Mouse (Mus musculus) bone marrow macrophage, adult 2 months (primary cell): ENCODE data around the gene Oxnad1. TPM values are rescaled to one million over a fixed set of nuclear protein-coding genes. Genes with fewer than 3 reads are reported as not detected.
"Not testable (repeated sequence)": the region's sequence is repeated elsewhere in the genome, so short reads cannot be mapped to it uniquely, and the experiment has no call there.

Experiments
- H3K27ac ChIP-seq: 2 replicates; pipeline ENCODE4 v1.5.1; 2012; ENCODE audit warnings: low read depth, low read length; ENCODE audit not compliant: insufficient read depth
- H3K4me1 ChIP-seq: 2 replicates; pipeline ENCODE4 v1.6.1; 2012; ENCODE audit warnings: low read length; ENCODE audit not compliant: control insufficient read depth, insufficient read depth
- H3K4me3 ChIP-seq: 2 replicates; pipeline ENCODE4 v1.5.1; 2012; ENCODE audit warnings: mild to moderate bottlenecking, low read length, moderate library complexity; ENCODE audit not compliant: insufficient read depth
- CTCF ChIP-seq: IDR thresholded peaks from 2 replicates; pipeline ENCODE4 v1.5.1; 2012; ENCODE audit warnings: low read depth, mild to moderate bottlenecking, low read length, moderate library complexity
- POLR2A ChIP-seq: IDR thresholded peaks from 2 replicates; pipeline ENCODE4 v1.6.1; 2012; ENCODE audit warnings: mild to moderate bottlenecking, low read depth, low read length, borderline replicate concordance
- polyA plus RNA-seq: library from polyadenylated mRNA; stranded (reverse); fragments of >200 nt; gene quantifications from 2 replicates; pipeline ENCODE4 v1.2.4, GENCODE M21; 2012; ENCODE audit not compliant: missing spikeins, insufficient read depth, insufficient read length

Gene Oxnad1
- polyA plus RNA-seq, 1 experiment: 12.9 TPM

- no peak for TF ChIP-seq POLR2A
- no peak for TF ChIP-seq CTCF
- Histone ChIP-seq H3K27ac (no peak overlapping the region), H3K4me3 (no peak overlapping the region), H3K4me1 (peaks cover 14% of the 10 kb centered on the region; the same call in 1 of the 2 replicates)
Measured at GRCm38 (mm10) chr14:32091124-32091523, 6.0 kb downstream of the Oxnad1 start.

DNA sequence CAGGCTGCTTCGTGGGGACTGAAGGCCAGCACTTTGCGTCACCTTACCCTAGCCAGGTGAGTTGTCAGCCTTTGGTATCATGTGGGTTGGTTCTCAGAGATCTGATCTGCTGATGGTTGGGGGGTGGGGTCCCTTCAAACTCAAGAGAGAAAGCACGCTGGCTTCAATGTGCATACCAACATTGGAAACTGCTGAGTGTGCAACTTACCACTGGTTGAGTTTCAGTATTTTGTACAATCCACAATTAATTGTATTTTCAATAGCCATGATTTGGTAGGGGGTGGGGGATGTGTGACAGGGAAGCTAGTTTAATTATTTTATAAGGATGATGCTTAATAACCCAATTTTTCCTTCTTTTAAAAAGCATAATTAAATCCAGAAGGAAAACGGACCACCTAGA, 6.5 kb downstream of the Oxnad1 start:
- H3K4me1 ChIP-seq: peaks cover 14% of the 10 kb centered on the region; the same call in 1 of the 2 replicates
- no peak overlapping the region for H3K4me3 ChIP-seq
- no peak for TF ChIP-seq POLR2A
- TF ChIP-seq CTCF: no peak
- H3K27ac ChIP-seq: no peak overlapping the region

DNA sequence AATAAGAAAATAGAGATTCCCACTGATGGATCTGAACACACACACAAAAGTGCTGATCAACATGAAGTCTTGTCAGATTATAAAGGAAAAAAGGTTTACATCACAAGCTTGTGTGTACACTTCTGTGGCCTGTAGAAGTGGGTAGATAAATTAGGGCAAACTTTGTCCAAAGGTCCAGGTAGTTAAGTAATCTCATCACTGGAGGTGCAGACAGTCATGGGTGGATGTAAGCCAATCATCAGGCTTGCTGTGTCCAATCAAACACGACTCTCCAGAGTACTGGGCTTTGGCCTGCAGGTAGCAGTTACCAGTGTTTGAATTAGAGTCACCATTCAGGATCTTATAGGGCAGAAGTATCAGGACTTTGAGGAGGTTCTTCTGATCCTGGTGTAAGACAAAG, 7.8 kb downstream of the Oxnad1 start:
- no peak for TF ChIP-seq POLR2A
- TF ChIP-seq CTCF: no peak
- no peak overlapping the region for H3K4me3 ChIP-seq
- H3K4me1 ChIP-seq: peaks cover 10% of the 10 kb centered on the region; the same call in 1 of the 2 replicates
- no peak overlapping the region for H3K27ac ChIP-seq

GRCm38 (mm10) chr14:32093500-32094117, 8.4 kb downstream of the Oxnad1 start:
- TF ChIP-seq CTCF: no peak
- no peak for TF ChIP-seq POLR2A
- H3K27ac ChIP-seq: no peak overlapping the region

DNA sequence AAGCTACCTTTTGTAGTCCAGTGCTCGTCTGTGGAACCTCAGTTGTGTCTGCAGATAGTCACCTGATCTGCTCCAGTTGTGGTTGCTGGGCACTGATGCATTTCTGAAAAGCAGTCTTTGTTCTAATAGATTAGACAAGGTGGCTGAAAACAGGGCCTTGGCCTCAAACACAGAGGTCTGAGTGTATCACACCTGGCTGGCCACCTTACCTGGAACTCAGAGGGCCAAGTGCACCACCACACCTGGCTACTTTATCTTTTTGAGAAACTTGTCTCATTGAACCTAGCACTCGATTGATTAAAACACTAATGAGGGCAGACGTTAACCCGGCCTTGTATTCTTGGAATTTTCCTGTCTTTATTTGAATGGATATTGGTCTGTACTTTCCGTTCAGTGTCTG, 10.5 kb downstream of the Oxnad1 start:
- H3K4me1 ChIP-seq: peaks cover 6% of the 10 kb centered on the region; the same call in 1 of the 2 replicates
- no peak overlapping the region for H3K4me3 ChIP-seq
- TF ChIP-seq POLR2A: no peak
- no peak for TF ChIP-seq CTCF
- no peak overlapping the region for H3K27ac ChIP-seq

More at GRCm38 (mm10) chr14:32093500-32094117, 8.4 kb downstream of the Oxnad1 start:
- Histone ChIP-seq H3K4me1 (peaks cover 10% of the 10 kb centered on the region; the same call in 1 of the 2 replicates), H3K4me3 (peak overlapping the region; percentile 3; the same call in 1 of the 2 replicates)

GRCm38 (mm10) chr14:32096740-32097139, 11.6 kb downstream of the Oxnad1 start:
- Histone ChIP-seq H3K4me1 (peaks cover 6% of the 10 kb centered on the region; the same call in 1 of the 2 replicates), H3K4me3 (no peak overlapping the region), H3K27ac (no peak overlapping the region)
- TF ChIP-seq CTCF (no peak), POLR2A (no peak)

DNA sequence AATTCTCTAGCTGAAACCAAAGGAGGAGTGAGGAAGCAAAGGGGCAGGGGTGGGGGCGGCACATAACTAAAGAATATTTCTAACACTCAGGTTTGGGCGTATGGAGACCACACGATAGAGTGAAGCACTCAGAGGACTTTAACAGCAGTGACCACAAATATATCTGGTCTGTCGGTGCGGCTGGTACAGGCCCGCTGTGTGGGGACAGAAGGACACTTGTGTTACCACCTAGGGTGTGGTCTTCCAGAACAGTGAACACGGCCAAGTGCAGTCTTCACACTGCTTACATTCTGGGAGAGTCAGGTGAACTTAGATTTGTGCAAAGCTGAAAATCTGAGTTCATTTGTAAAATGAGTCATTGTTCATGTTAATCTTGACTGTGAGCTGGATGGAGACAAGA, 12.5 kb downstream of the Oxnad1 start:
- H3K27ac ChIP-seq: no peak overlapping the region
- peaks cover 6% of the 10 kb centered on the region; the same call in 1 of the 2 replicates for H3K4me1 ChIP-seq
- H3K4me3 ChIP-seq: no peak overlapping the region
- no peak for TF ChIP-seq POLR2A
- no peak for TF ChIP-seq CTCF

DNA sequence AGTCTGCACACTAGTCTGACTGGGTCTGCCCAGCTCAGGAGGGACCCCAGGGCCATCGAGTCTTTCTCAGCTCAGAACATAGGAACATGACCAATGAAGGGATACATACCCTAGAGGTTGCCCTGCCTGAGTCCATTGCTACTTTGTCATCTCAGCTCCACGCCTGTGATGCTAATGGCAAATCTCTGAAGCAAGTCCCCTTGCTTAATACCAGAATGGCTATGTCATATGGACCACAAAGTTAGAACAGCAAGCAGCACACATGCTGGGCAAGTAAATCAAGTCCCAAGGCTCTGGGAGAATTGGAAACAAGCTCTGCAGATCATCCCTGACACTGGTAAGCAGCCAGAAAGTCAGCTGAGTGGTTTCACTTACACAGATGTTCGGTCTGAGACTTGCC, 13.8 kb downstream of the Oxnad1 start:
- Histone ChIP-seq H3K4me3 (no peak overlapping the region), H3K4me1 (0 out of 2 replicates have a peak, but pooled peaks cover under 1% of the 10 kb centered on the region), H3K27ac (no peak overlapping the region)
- TF ChIP-seq CTCF: no peak
- TF ChIP-seq POLR2A: no peak

DNA sequence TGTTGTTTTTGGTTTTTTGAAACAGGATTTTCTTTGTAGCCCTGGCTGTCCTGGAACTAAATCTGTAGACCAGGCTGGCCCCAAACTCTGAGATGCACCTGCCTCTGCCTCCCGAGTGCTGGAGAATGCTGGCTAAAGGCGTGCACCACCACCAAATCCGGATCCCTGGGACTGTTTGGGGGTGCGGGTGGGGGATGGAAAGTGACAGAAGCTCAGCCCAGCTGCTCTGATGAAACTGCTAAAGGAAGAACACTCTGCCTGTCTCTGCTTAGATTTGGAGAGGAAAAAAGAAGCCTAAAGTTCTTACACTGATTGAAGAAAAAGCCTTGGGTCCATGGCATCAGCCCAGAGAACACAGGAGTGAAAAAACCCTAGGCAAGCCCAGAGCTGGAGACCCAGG, 18.4 kb downstream of the Oxnad1 start:
- TF ChIP-seq POLR2A: no peak
- no peak for TF ChIP-seq CTCF
- Histone ChIP-seq H3K4me3 (no peak overlapping the region), H3K4me1 (no peaks in the 10 kb centered on the region), H3K27ac (no peak overlapping the region)

DNA sequence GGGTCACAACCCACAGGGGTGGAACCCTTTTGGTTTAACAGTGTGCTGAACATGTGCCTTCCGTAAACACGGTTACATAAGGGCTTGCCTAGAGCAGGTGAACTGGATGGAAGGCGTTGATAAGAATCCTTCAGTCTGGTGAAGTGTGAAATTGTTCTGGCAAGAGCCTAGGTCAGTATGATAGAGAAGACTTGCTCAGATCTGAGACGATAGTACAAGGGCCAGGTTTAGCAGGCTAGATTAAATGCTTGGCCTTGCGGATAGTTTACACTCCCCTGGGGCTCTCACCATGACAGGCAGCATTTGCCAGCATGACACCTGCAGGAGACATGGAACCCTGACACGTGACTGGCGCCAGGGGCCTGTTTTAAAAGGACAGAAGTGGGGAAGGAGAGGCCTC, 20.5 kb downstream of the Oxnad1 start:
- H3K4me1 ChIP-seq: no peaks in the 10 kb centered on the region
- H3K27ac ChIP-seq: no peak overlapping the region
- H3K4me3 ChIP-seq: no peak overlapping the region
- TF ChIP-seq POLR2A (no peak), CTCF (no peak)

DNA sequence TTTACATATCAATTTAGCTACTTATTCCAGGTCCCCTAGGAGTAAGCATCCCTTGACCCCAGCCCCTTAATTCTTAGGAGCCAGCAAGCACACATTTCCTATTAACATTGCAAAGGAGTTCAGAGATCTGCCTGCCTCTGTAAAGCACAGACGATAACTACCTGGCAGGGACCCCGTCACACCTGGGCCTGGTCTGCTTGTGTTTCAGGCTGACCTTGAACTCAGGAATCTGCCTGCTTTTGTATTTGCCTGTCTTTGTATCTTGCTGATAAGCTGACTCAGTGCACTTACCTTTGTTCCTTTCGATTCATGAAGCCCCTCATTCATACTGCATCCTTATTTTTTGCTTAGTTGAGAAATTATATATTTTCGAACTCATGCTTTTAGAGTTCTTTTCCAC, 21.7 kb downstream of the Oxnad1 start:
- H3K27ac ChIP-seq: no peak overlapping the region
- no peaks in the 10 kb centered on the region for H3K4me1 ChIP-seq
- no peak for TF ChIP-seq CTCF
- no peak for TF ChIP-seq POLR2A
- H3K4me3 ChIP-seq: no peak overlapping the region

GRCm38 (mm10) chr14:32112124-32112523, 26.9 kb downstream of the Oxnad1 start:
- H3K4me3 ChIP-seq, H3K27ac ChIP-seq, H3K4me1 ChIP-seq: not testable (repeated sequence)
